Mouse (Mus musculus) cerebellum, adult 9-10 months (tissue): ENCODE measurements around the gene Magi1.
A peak's percentile ranks its signal among the peaks of the same experiment; 100 is the strongest.
"Not testable (repeated sequence)": the region's sequence is repeated elsewhere in the genome, so short reads cannot be mapped to it uniquely, and the experiment has no call there.

Experiments
- DNase-seq: peaks from one replicate; pipeline ENCODE4 v3.0.0; 2022

Gene Magi1

DNA sequence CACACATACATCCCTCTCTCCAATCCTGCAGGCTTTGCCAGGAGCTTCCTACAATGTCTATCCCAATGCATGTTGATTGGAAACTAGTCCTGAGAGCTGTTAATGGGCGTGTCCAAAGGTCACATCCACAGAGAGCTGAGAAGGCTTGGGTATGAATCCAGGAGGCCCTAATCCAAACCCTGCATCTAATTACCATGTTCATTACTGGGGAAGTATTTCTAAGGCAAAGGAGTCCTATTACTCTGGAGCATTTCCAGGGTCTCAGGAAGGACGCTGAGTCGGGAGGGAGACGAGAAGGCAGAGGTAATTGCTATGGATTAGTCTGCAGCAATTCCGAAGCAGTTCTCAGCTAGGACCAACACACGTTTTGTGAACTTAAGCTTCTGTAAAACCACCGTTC is 240.3 kb downstream of the Magi1 start:
- DNase-seq = no peak

DNA sequence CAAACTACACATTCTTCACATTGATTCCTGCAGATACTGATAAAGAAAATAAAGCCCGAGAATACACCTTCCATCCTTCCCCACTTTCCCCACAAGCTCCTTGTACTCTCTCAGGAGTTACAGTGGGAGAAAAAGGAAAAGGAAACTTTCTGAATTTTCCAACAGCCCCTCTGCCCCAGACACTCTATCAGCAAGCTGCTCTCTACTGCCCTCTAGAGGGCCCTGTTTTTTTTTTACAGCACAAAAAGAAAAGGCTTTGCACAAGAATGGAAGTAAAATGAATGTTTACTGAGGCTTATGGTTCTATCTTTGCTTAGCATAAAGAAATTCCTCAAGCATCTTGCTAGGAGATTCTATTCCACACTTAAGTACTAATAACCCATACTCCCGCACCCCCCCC is 243.6 kb downstream of the Magi1 start:
- no peak for DNase-seq

- DNase-seq = no peak
Measured at GRCm38 (mm10) chr6:94038897-94039296, 244.8 kb downstream of the Magi1 start.

DNA sequence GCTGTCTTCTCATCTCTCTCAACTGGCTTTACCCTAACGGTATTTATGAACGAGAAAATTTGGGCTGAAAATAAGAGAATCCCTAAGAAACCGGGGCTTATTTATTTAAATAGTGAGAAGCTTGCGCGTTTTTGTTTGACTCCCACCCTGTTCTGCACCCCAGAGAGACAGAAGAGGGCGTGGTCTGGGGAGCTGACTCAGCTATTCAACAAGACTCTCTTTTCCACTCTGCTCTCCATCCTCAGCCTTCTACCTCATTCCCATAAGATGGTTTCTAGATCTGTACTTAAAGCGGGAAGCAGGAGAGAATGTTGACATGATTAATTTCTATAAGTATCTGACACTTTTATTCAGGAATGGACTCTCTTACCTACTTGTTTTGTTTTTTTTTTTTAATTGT is 247.2 kb downstream of the Magi1 start:
- no peak for DNase-seq

DNA sequence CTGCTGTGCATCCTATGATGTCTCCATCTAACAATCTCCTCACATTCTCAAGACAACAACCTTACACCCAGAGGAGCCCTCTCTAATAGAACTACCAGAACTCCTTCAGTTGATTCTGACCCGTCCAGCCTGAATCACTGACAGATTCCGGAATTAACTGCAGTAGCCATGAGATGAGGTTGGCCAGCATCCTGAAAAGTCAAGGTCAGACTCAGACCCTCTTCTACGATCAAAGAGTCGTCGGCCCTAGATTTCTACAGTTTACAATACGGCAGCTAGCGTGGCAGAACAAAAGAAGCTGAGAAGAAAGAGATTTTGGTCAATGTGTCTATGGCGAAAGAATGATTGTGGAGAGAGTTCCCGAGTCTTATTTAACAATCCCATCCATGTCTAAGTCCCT is 257.4 kb downstream of the Magi1 start:
- DNase-seq = no peak

- DNase-seq = no peak
Measured at GRCm38 (mm10) chr6:94022437-94022836, 261.3 kb downstream of the Magi1 start.

GRCm38 (mm10) chr6:94021239-94021962 is 262.3 kb downstream of the Magi1 start:
- no peak for DNase-seq

GRCm38 (mm10) chr6:94020566-94020965 is 263.2 kb downstream of the Magi1 start:
- DNase-seq = no peak

DNA sequence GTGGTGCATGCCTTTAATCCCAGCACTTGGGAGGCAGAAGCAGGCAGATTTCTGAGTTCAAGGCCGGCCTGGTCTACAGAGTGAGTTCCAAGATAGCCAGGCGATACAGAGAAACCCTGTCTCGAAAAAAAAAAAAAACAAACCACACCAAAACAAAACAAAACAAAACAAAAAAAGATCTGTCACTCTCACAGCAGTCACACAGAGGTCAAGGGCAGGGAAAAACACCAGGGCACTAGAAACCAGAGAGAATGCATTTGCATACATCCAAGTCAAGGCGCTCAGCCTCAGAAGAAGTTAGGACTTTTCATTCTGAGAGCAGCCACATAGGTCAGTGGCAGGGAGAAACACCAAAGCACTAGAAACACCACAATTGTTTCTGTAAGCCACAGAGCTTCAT is 263.8 kb downstream of the Magi1 start:
- DNase-seq = no peak

DNA sequence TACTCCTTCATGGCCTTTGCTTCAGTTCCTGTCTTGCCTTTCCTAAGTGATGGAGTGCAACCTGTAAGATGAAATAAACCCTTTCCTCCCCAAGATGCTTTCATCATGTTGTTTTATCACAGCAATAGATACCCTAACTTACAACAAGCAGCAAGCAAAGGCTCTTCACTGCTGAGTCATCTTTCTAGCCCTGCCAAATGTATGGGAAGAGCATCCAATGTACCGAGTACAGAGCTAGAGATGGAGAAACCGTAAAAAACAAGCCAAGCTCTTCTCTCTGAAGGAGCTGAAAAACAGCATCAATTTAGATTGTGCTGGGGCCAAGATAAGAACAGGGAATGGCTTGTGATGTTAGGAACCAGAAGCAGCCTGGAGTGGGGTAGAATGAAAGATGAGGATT is 270.0 kb downstream of the Magi1 start:
- DNase-seq = no peak

DNA sequence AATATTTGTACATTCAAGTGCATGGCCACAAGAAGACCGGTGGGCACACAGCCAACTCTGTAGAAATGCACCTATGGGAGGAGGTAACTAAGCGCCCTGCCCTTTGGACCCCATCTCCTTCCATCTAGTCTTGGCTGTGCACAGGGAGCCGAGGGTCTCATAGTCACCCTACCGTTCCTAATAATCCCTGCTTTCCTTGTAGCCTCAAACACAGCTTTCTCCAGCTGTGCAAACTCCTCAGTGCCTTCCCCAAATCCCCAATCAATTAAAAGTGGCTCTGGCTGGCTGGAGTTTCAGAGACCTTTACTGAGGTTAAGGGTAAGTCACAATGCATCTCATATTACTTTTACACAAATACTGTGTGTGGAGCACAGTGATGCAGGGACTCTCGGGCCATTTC is 271.8 kb downstream of the Magi1 start:
- no peak for DNase-seq

DNA sequence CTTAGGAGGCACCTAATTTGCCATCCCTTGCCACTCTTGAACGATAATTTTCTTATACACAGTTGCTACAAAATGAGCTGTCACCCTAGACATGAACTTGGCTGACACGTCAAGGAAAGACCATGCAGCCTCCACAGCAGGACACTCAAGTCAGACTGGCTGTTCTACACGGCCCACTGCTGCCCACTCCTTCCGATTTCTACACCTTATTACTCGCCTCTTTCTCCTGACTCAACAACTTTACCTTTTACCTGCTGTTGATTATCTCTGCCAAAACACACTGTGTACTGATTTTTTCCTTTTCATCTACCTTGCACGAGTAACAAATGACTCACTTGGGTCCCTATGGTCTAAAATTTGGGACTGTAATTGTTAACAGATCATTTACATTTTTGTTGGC is 272.2 kb downstream of the Magi1 start:
- DNase-seq = no peak

DNA sequence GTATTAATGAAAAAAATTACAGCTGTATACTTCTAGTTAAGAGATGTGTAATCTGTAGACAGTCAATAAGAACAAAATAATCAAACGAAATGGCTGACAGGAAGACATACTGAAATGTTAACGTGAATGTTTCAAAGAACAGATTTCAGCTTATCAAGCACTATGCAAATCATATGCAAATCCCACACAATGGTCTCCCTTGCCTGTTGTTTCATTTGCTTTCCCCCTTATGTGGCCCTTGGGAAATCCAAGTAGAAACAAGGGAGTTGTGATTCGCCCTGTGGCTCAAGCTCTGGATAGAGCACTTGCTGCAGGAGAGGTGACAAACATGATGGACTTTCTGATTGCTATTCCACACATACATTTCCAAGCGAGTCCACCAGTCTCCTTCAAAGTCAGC is 275.1 kb downstream of the Magi1 start:
- DNase-seq = no peak

- DNase-seq = not testable (repeated sequence)
Measured at GRCm38 (mm10) chr6:94003586-94003985, 280.1 kb downstream of the Magi1 start.

DNA sequence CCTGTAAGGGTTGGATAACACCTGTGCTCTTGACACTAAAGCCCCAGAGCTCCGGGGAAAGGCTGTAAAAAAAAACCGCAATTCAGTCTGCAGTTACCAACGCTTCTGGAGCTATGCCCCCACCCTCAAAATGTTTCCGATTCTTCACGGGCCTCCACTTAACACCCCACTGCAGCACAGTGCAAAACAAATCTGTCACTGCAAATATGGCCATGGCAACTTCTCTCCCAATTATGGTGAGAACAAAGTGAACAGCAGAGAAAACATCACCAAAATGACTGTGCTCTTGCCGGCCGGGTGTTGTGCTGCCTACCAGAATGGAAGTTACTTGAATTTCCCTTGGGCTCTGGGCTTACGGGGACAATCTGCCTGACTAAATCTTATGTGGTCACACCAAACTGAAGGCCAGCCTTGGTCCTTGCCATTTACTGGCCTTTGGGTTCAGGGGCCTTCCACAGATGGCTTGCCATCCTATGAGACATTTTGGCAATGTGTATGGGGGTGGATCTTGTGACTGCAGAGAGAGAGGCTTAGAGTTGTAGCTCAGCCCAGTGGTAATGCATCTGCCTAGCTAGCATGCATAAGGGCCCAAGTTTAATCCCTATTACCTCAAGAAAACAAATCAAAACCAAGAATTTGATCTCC is 286.8 kb downstream of the Magi1 start:
- DNase-seq = no peak

GRCm38 (mm10) chr6:93987561-93987960 is 296.2 kb downstream of the Magi1 start:
- no peak for DNase-seq

DNA sequence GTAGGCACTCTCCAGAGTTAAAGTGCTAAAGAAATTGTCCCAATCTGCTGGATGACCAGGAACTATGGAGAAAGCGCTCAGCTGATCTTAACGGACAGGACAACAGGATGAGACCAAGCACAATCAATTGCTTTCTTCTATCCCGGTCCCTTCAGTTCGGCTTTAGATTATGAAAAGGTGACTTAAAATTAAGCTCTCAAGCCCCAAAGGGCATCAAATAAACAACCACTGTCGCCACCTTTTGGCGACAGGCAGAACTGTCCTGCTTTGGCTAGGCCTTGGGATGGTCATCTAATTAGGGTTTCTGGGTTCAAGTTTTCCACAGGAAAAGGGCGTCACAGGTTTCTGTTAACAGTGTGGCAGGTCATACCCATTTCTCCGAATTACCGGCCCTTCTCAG is 298.6 kb downstream of the Magi1 start:
- DNase-seq = peak; percentile 50

DNA sequence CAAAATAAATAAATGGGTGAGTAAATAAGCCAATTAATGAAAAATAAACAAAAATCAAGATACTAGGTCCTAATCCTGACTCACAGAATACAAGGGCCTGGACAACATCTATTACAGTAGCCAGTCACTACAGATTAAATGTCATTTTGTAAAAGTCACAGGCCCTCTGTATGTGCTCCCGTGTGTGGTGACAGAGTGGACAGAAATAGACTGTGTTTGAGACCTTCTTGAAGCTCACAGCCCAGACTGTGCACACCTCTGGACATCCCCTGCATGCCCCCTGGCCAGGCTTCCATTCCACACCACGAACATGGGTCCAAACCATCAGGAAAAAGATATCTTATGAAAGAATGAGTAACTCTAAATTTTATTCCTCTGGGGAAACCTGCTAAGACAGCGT is 300.2 kb downstream of the Magi1 start:
- no peak for DNase-seq

- DNase-seq = no peak
Measured at GRCm38 (mm10) chr6:93981211-93981610, 302.5 kb downstream of the Magi1 start.

DNA sequence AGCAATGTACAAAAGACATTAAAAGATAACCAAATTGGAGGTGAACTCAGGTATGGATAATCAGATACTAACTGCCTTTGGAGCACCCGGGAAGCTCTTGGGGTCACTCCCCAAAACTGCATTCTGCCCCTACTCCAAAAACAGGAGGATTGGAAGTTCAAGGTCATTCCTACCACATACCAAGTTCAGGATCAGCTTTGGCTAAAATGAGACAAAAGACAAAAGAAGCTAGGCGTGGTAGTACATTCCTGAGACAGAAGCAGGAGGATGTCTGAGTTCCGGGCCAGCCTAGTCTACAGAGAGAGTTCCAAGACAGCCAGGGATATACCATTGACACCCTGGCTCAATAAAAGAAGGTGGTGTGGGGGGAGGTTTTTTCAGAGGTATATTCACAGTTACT is 304.5 kb downstream of the Magi1 start:
- no peak for DNase-seq

- no peak for DNase-seq
Measured at GRCm38 (mm10) chr6:93968721-93969120, 315.0 kb downstream of the Magi1 start.

- DNase-seq = peak; percentile 19
Measured at GRCm38 (mm10) chr6:93962757-93963336, 320.9 kb downstream of the Magi1 start.

GRCm38 (mm10) chr6:93961782-93962181 is 321.9 kb downstream of the Magi1 start:
- DNase-seq = no peak

- peak; percentile 20 for DNase-seq
Measured at GRCm38 (mm10) chr6:93957172-93957571, 326.5 kb downstream of the Magi1 start.

DNA sequence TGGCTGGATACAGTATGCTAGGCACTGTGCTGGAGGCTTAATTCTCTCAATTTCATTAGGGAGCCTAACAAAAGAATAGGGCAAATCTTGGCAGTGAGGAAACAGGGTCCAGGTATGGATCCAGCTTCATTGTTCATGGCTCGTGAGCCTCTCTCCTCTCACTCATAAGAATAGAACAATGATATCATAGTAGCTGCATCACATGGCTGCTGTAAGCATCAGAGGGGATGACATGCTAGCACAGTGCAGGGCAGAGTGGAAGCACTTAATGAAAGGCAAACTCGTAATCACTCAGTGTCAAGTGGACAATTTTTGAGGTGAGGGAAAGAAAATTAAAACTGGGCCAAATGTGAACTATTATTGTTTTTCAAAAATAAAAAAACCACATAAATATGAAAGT is 337.1 kb downstream of the Magi1 start:
- DNase-seq = no peak
